Mouse (Mus musculus) common myeloid progenitor, adult 5-6 weeks (primary cell): ENCODE measurements around the gene Olfr1393. TPM values are rescaled to one million over a fixed set of nuclear protein-coding genes. Genes with fewer than 3 reads are reported as not detected.

ENCODE experiments used
- ATAC-seq: replicated peaks from 2 replicates; pipeline ENCODE4 v1.8.0; 2016; ENCODE audit warnings: low read depth, mild to moderate bottlenecking, moderate TSS enrichment, inconsistent platforms; ENCODE audit not compliant: poor library complexity, severe bottlenecking
- total RNA-seq: library from RNA; stranded (forward); fragments of 200-1000, 187-1606 nt; gene quantifications from 2 replicates; pipeline ENCODE4 v1.2.3, GENCODE M21; 2017

The Olfr1393 gene
- total RNA-seq, 1 experiment from 2014 or later = not detected

- ATAC-seq = peak; percentile 63
Observed at GRCm38 (mm10) chr11:49250422-49251379, 27.4 kb upstream of the Olfr1393 start.

DNA sequence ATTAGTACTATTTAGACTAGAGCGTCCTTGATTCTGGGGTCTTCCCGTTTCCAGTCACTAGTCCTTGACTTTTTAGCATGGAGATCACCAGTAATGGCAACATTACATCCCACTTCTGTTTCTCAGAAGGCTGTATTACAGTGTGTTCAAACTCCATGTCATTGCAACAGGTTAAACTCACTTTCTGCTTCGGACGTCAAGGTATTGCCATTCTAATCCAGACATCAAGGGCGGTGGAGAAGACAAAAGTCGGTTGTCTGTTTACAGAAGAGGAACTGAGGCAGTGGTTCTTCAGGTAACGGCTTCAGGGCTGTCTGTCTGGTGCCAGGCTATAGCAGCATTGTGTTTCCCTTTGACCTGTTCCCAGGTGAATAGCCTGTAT, 26.7 kb upstream of the Olfr1393 start:
- ATAC-seq = no peak

GRCm38 (mm10) chr11:49252048-49252447, 26.1 kb upstream of the Olfr1393 start:
- ATAC-seq = no peak

- no peak for ATAC-seq
Observed at GRCm38 (mm10) chr11:49253035-49253434, 25.1 kb upstream of the Olfr1393 start.

DNA sequence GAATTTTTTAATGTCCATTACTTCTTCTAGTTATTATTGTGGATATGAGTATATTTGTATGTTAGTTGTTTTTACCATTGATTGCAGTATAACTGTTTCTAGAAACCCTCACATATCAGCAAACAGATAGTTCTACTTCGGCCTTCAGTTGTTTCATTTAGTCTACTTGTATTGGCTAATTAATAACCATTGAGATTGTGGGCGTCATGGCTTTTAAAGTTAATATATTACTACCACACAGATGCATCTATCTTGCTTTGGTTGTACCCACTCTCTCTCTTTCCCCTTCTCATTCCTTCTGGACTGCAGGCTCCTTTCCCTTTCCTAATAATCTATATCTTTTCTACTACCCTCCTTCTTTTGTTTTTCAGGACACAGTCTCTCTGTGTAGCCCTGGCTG, 18.8 kb upstream of the Olfr1393 start:
- ATAC-seq = no peak

GRCm38 (mm10) chr11:49259829-49260228, 18.3 kb upstream of the Olfr1393 start:
- no peak for ATAC-seq

- ATAC-seq = no peak
Observed at GRCm38 (mm10) chr11:49260598-49261312, 17.3 kb upstream of the Olfr1393 start.

GRCm38 (mm10) chr11:49261313-49261855, 16.7 kb upstream of the Olfr1393 start:
- no peak for ATAC-seq

GRCm38 (mm10) chr11:49262286-49262685, 15.8 kb upstream of the Olfr1393 start:
- ATAC-seq = no peak

- no peak for ATAC-seq
Observed at GRCm38 (mm10) chr11:49263149-49263548, 15.0 kb upstream of the Olfr1393 start.

DNA sequence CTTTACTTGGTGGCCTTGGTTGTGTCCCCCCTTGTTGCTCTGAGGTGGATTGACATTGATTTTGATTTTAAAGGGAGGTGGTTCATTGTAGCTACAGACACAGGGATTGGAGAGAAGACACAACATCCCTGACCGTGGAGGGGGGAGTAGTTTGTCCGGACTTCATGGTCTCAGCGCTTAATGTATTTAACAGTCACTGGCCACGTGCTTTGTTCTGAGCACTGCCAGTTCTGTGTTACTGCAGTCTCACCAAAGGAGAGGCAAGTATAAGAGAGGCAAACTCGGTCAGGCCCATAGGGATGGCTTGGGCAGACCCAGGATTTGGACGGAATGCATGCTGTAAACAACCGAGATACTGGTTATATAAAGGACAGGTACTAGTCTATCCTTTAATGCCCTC, 14.0 kb upstream of the Olfr1393 start:
- no peak for ATAC-seq

GRCm38 (mm10) chr11:49264622-49265021, 13.5 kb upstream of the Olfr1393 start:
- no peak for ATAC-seq

DNA sequence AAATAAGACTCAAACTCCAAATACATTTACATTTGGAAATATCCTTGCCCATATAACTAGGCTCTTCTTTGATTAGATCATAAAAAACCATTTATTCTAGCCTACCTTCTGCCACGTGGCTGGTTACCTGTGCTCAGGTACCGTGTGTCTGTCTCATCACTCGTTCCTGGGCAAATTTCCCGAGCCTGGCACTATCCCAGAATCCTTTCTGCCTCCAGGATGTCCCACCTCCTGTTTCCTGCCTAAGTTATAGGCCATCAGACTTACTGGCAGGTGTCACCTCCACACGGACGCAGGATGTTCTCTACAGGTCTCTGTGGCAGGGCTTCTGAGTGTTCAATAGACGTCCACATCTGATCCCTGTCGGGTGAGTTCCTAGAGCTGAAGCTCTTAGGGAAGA, 13.0 kb upstream of the Olfr1393 start:
- ATAC-seq = no peak

DNA sequence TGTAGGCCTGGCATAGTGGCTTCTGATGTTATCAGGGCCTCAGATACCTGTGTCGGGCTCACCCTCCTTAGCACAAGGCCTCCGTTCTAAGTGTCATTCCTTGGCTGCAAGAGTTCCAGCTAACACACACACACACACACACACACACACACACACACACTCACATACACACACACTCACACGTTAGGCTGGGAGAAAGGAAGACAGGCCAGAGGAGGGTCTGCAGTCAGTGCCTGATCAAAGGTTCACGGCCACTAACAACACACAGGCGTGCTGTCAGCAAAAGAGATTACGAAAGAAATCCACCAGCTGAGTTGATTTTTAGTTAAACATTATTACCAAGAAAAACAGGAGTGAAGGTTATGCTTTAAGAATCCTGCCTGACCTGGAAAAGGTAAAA, 11.4 kb upstream of the Olfr1393 start:
- ATAC-seq = no peak

DNA sequence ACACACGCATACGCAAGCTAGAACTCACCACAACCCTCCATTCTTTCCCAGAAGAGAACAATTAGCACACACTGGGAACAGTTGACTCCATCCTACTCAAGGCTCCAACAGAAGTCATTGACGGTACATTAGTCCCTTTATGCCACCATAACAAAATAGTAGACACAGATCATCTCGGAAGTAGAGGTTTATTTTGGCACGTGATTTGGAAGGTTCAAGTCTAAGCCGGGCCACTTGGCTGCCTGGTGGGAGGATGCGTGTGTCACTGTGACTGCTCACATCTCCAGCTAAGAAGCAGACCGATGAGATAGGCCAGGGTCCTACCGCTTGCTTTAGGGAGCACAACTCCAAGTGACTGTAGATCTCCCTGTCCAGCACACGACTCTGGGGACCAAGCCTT, 10.8 kb upstream of the Olfr1393 start:
- no peak for ATAC-seq

GRCm38 (mm10) chr11:49267970-49268579, 10.0 kb upstream of the Olfr1393 start:
- ATAC-seq = no peak

DNA sequence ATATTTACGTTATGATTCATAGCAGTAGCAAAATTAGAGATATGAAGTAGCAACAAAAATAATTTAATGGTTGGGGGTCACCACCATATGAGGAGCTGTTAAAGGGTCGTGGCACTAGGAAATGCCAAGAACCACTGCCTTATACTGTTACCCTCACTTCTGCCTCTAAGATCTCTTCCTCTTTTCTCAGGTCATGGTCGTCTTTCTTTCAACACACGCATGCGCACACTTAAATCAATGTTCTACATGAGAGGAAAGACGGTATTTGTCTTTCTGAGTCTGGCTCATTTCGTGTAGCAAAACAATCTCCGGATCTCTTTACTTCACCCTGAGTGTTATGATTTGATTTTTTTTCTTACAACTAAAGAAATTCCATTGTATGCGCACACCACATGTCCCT, 8.3 kb upstream of the Olfr1393 start:
- ATAC-seq = 0 out of 2 replicates have a peak, but pooled peaks have one; percentile 39

DNA sequence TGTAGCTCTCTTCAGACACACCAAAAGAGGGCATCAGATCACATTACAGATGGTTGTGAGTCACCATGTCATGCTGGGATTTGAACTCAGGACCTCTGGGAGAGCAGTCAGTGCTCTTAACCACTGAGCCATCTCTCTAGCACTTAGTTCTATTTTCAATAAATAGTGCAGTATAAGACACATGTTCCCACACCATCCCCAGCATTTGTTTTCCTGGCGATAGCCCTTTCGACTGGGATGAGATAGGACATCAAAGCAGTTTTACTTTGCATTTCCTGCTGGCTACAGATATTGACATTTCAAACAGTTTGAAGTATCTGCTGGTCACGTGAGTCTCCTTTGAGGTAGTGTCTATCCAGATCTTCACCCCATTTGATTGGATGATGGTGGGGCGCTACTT, 7.7 kb upstream of the Olfr1393 start:
- no peak for ATAC-seq

- peak; percentile 88 for ATAC-seq
Observed at GRCm38 (mm10) chr11:49271334-49271733, 6.8 kb upstream of the Olfr1393 start.

DNA sequence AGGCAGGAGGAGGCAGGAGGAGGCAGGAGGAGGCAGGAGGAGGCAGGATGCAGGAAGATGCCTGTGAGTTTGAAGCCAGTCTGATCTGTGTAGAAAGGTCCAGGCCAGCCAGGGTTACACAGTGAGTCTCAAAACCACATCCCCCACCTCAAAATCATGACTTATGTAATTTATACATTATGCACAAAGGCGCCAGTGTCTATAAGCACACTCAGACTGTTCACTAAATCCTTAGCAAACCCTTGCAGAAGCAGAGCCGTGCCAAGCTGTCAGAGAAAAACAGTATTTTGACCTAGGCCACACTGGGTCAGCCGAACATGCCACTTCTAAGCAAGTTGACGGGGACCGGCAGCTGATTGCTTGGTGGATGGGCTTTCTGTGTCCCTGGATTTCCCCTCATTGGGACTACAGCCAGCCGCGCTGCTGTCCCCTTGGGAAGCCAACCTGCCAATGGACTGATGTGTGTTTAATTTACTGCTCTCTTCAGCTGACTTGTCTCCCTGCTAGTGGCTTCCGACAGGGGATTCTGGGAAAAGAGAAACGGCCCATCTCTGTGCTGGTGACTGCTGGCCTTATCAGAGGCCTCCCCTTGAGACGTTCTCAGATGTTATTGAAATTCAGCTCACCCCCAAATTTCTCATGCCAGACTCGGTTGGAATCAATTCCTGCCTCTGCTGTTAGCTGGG, 4.1 kb upstream of the Olfr1393 start:
- ATAC-seq = no peak
